Mouse (Mus musculus) layer of hippocampus, adult 8-10 months (tissue): ENCODE measurements around the gene Natd1. TPM values are rescaled to one million over a fixed set of nuclear protein-coding genes. Genes with fewer than 3 reads are reported as not detected.
A peak's percentile ranks its signal among the peaks of the same experiment; 100 is the strongest.

ENCODE experiments used
- DNase-seq, 2 experiments: peaks; one replicate each; pipeline ENCODE4 v3.0.0; 2022; ENCODE audit warnings: low spot score in 2 of 2
- total RNA-seq, 4 experiments: library from RNA; stranded (reverse); gene quantifications; 2 replicates each; pipeline ENCODE4 v1.2.4; 2022

The Natd1 gene
- 10 to 100 TPM in 3 of 4 experiments, 1 to 10 TPM in 1; 9.4 to 16.6 (median 13.1) TPM for total RNA-seq

DNA sequence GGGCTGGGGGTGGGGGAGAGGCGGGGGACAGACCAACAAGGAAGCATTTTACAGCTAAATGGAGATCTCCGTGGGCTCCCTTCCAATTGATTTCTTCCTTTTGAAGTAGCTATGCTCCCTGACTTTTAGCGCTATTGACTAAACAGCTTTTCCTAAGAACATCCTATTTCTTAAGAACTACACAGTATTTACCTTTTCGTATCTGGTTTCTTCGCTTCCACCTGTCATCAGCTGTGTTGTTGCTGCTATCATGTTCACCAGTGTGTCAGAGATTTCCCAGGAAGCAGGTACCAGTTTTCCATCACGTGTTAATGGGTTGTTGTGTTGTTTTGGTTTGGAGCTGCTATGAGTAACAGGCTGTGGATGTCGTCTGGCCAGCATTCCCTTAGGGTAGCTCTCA lies at the start of gene Natd1:
Gene Natd1 (minus strand): TSS at position 260 of the 400 bp plus-strand sequence.
- DNase-seq = no peak

DNA sequence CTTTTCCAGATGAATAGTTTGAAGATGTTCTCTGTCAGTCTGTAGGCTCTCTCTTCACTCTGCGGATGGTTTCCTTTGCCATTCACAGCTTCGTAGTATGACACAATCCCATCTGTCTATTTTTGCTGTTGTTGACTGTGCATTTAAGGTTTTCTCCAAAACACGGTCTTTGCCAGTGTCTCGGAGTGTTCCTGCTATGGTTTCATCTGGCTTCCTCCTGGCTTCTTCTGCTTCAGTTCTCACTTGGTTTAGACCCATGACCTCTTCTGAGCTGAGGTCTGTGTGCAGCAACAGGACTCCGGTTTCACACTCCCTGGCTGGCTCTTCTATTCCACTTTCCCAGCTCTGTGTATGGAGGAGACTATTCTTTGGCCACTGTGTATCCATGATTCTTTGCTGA lies 48.2 kb upstream of the Natd1 start:
- DNase-seq = no peak

DNA sequence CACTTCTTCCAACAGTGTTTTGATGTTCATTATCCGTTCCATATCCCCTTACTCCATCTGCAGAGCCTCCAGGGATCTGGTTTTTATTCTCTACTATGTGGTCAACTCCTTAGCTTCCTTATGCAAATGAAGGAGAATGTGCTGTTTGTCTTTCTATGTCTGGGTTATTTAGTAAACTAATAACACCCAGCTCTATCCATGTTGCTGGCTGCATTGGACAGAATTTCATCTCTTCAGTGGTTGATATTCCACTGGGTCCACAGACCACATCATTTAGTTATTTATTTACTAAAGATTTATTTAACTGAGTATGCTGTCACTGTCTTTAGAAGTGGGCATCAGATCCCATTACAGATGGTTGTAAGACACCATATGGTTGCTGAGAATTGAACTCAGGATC lies 46.6 kb upstream of the Natd1 start:
- DNase-seq = no peak

DNA sequence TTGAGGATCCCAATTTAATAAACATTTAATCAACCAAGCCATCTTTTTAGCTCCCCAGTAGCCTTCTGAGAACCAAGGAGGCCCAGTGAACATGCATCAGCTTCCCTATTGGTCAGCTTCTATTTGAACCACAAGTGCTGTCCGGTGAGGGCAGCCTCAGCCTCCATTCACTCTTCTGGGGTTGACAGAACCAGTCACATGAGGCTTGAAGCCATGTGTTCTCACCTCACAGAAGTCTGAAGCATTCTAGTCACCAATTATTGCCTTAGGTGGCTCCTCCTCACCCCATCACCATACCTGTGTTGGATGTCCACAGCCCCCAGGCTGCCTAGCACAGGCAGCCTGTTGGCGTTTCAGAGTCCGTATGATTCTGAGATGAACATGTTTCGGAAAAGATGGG lies 44.4 kb upstream of the Natd1 start:
- DNase-seq = no peak

DNA sequence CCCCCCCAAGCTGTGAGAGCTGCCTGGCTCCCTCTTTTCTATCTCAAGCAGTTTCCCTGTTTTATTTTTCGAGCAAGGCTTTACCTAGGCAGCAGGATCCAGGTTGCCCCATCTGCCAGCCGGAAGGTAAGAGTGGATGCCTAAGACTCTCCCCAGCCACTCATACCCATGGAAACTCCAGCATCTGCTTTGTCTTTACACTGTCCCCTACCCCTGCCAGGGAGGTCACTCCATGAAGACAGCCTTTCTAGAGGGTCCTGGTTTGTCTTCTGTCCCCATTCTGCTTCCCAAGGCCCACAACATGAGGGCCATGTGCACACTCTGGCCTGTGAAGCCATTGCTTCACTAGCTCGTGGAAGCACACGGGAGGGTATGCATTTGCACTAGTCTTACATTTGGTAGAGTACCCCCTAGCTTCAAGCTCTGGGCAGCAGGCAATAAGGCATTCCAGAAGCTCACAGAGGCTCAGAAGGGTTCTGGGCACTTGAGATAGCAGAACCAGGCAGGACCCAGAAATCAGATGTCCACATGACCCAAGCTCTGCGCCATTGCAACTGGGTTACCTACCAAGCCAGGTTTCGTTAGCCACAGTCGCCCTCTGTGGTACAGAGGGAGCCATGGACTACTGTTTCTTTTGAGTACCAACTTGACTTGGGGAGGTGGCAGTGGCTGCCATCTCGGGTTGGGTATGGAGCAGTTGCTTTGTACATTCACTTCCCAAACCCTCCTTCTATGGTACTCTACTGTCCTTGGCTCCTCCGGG lies 41.3 kb upstream of the Natd1 start:
- no peak for DNase-seq

DNA sequence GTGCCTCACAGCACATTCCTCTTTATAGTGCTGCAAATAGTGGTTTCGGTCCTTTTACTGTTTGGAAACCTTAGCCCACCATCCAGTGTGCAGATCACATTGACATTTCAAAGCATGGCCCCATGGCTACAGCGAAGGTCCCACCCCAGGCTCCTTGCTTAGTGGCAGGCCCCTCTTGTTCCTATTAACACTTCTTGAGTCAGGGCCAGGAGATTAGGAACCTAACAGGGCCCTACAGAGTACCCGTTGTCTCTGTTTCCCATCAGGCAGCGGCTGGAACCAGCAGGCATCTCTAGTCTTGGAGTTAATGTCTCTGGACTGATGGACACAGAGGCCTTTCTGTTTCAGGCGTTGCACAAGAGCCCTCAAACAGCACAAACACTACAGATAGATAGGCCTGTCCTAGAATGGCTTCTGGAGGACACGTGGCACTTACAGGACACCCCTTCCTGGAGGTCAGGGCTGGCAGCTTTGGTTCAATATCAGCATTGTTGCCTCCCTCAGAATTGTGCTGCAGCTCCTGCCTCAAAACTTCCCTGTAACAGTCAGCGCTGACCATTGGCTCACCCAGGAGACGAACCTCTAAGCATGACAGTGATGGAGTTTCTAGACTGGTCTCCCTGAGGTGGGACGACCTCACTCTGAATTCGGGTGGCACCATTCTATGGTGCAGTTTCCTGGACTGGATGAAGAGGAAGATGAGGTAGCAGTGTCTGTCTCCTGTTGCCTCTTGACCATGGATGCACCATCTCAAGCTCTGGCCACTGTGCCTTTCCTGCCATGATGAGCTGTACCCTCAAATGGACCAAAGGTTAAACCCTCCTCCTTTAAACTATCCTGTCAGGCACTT lies 39.9 kb upstream of the Natd1 start:
- DNase-seq = no peak

DNA sequence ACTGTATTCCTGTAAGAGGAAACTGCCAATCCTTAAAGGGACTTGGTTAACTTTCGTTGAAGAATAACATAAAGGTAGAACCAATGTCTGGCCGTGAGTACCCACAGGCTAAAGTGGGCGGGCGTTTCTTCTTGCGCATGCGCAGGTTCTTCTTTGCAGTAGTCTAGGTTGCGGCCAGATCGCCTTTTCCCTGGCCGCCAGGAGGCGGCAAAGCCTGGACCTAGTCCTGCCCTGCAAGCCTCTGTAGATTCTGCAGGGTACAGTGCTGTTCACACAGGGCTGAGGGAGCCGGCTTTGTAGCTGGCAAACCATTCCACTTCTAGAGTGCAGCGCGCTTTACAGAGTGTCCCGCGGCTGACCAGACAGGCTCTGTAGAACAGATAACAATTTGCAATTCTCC lies 39.3 kb upstream of the Natd1 start:
- DNase-seq = peak; percentile 80 to 88

DNA sequence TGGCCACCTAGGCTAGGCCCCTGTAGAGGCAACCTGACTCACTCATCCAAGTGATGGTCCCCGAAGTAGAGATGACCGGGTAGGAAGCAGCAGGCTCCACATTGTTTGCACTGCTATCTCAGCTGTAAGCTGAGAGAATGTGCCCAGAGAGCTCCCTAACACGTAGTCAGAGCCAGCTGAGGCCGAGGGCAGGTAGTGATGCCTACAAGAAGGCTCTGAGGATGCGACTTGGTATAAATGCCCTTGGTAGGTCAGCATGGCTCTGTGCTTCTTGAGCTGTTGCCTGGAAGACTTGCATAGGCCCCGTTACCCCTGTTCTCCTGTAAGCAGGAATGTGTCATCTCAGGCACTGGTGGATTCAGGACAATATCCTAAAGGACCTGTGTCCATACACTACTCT lies 38.4 kb upstream of the Natd1 start:
- DNase-seq = no peak

DNA sequence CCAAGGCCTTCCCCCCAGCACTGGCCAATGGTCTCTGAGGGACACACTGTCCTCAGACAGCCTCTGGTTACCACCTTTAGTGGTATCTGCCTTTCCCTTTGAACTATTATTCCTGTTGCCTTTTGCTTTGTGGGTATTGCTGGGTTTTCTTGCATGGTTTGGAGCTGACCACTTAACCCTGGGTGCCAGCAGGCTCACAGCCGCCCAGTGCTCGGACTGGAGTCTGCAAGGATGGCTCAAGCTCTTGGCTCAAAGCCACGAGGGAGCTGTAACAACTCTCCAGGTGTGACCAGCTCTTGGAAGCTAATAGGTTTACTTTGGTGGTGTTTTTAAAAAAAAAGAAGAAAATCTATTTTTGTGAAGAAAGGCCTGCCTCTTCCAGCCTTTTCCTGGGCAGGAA lies 37.8 kb upstream of the Natd1 start:
- no peak for DNase-seq

DNA sequence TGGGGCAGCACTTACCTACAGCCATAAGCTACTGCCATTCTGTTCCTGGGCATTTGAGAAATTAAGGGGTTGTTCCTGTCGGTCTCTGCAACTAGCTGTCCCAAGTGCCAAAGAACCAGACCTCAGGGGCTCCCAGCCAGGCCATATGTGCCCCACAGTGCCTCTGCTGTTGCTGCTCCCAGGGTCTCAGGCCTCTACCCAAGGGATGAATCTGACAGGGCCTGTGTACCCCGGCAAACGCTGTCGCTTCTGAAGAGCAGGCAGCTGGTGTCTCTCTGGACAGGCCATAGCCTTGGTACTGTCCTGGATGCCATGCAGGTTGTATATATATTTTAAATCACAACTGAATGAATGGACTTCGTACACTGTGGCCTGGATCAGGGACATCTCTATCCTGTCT lies 37.3 kb upstream of the Natd1 start:
- DNase-seq = no peak

DNA sequence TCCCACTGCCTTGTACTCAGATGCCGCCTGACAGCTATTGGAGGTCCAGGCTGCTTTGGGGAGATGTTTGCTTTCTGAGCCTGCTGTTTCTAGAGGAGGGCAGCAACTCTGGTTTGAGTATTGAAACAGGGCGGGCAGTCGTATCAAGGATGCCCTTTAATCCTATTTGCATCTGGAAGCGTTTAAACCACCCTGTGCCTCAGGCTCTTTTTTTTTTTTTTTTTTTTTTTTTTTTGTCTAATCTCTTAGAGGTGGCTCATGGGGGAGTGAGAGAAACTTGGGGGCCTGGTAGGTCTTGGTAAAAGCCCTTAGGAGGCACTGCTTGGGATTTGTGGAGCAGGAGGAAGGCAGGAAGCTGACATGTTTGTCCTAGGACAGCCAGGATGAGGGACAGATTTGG lies 30.5 kb upstream of the Natd1 start:
- no peak for DNase-seq

DNA sequence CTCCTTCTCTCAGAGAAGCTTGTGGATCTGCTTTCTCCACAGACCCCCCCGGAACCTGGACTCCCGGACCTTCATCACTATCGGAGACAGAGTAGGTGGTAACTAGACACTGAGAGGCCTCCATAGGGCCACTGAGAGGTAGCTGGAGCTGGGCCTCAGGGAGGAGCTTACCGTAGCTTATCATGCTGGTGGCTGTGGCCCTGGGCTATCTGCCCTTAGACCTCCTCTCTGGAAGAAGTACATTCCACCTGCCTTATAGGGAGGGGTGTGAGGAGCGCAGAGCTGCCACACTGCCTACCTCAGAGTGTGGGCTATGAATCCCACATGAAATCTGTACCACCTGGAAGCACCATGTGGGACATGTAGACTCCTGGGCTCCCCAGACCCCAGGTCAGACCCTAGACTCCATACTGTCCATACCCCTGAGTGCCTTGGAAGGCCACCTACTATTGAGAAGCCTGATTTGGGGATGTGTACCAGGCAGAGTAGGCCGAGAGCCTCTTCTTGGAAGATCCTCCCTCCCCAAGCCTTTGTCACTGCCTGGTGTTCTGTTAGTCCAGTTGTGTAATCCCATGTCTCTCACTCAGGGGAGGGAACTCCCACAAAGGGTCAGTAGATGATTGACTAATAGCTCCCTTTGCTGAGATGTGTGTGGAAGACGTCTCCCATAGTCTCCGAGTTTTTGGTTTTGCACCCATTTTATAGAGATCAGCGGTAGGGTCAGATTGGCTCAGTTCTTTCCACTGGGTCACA lies 27.9 kb upstream of the Natd1 start:
- no peak for DNase-seq

DNA sequence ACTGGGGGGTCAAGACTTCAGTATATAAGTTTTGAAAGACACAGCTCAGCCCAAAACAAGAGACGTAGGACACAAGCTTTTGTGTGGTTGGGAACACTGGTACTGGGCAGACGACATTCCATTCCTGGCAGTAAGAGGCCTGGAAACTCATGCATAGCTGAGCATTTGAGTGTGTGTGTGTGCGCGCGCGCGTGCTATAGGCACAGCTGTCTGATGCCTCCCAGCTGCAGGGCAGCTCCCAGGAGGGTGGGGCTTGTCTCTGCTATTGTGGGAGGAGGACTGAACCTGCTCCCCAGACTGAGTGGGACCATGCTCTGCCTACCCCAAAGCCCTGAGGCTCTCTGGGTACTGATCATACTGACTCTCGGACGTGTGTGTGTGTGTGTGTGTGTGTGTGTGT lies 26.8 kb upstream of the Natd1 start:
- DNase-seq = no peak

DNA sequence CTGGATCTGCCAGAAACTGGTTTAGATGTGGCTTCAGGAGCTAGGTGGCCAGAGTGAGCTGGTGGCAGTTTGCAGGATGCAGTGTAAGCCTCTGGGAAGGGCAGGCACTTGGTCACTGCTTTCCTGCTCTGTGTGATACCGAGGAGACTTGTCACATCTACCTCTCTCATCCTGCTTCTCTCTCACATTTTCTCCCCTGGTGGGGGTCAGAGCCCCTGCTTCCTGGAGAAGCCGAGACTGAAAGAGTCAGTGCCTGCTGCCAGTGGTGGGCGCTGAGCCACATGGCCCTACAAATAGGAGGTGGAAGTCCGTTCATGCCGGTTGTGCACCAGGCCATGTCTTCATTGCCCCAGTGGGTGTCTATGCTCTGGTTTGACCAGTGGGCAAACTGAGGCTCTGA lies 26.0 kb upstream of the Natd1 start:
- DNase-seq = no peak

DNA sequence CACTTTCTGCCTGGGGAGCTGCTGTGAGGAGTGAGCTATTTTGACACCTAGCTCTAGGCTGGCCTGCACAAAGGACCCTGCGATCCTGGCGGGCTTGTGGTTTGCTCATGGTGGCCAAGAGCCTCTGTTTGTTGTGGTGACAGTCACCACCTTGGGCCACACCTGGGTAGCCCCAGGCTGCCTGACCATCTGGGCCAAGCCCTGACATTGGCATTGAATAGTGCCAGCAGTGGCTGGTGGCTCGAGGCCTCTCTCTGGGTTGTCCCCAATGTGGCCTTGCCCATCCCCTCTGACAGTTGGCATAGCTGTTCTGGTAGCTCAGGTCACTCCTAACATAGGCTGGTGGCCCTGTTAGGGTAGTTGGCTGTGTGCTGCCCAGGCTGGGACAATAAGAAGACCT lies 24.9 kb upstream of the Natd1 start:
- no peak for DNase-seq

DNA sequence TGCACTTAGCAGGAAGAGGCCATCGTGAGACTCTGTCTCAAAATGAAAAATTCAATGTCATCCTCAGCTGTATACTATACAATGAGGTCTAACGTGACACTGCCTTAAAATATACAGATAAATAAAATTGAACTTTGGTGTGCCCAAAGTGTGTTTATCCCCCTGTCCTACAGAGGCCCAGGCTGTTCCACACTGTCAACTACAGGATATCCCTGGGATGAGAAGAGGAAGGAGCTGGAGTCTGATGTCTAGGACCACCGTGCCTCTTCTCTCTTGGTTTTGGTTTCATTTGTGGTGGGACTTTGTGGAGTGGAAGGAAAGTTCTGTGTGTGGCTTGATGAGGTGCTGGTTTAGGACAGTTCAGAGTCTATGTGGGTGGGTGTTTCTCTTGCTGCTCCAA lies 23.1 kb upstream of the Natd1 start:
- DNase-seq = no peak

DNA sequence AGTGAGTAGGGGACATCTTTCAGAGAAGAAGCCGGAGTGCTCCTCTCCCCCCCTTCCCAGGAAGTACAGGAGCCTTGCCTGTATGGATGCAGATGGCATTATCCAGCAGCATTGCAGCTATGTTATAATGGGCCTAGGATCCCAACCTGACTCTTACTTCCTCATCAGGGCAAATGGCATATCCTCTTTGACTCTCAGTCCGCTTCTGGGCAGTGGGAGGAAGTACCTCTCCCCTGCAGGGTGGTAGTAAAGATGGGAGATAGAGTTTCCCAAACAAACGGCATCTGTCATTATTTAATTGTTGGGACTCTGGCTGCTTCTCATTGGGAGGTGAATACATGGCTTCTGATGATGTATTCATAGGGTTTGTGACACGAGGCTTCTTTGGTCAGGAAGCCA lies 21.4 kb upstream of the Natd1 start:
- no peak for DNase-seq

DNA sequence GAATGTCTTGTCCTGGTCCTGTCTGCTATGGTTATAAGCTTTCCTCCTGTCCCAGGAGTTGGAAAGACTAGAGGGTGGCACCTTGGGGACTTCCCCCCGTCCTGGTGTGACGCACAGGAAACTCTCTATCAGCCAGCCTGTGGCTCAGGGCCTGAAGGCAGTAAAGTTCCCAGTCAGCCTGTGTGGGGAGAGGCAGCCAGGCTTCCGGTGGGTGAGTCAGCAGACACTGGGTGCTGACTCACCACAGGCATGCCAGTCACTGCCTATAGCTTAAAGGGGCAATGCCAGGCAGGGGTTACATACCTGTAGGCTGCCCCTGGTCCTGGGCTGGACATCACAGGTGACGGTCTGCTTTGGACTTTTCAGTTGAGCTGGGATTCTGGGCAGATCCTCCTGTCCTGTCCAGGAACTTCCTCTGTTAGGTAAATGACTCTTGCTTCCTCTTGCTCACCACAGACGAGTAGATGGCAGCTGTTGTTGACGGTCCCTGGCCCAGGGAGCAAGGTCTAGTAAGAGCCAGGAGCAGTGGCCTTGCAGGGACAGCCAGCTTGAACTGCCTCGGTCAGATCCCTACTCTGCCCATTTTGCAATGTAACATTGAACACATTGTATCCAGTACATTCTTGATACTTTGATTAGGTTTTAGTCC lies 20.9 kb upstream of the Natd1 start:
- DNase-seq = peak in 1 of 2 experiments; percentile 33

DNA sequence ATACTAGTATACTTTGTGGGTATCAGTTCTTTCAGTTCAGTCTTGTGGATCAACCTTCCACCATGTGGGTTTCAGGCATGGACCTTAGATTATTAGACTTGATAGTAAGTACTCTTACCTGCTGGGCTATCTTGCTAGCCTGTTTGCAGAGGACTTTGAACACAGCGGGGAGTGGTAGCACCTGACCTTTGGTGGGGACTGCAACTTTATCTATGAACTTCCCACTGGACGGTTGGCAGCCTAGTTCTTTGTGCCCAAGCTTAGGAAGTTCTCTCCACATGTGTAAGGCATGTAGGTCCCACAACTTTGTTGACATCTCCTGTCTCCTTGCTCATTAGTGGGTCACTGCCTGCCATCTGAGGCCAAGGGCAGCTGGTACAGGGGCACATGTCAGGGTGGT lies 20.2 kb upstream of the Natd1 start:
- no peak for DNase-seq

DNA sequence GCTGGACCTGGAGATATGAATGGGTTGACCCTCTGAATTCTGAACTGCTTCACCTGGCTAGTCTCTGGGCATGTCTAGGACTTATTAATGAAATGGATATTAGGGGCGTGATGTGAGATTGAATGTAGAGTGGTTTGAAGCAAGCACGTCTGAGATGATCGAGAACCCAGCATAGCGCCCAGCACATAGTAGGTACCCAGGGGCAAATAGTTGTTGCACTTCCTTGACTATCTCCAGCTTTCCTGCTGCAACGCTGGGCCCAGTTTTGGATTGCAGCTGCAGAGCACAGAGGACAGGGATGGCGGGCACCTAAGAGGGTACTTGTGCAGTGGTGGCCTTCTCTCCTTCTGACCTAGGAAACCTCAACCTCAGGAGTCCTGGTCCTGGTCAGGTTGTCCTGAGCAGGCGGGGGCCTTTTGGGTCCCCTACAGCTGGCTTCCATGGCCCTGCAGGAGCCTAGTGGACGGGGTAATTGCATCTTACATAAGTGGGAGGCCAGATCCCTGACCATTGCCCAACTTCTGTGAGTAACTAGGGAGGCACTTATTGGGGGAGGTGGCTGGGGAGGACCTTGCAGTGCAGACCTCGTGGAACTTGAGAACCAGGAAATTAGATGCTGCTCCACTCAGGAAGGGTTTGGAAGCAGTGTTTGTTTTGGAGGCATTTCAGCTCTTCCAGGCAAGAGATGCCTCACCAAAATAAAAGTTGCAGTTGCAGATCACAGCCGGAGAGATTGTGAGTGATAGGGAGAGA lies 18.8 kb upstream of the Natd1 start:
- DNase-seq = no peak

DNA sequence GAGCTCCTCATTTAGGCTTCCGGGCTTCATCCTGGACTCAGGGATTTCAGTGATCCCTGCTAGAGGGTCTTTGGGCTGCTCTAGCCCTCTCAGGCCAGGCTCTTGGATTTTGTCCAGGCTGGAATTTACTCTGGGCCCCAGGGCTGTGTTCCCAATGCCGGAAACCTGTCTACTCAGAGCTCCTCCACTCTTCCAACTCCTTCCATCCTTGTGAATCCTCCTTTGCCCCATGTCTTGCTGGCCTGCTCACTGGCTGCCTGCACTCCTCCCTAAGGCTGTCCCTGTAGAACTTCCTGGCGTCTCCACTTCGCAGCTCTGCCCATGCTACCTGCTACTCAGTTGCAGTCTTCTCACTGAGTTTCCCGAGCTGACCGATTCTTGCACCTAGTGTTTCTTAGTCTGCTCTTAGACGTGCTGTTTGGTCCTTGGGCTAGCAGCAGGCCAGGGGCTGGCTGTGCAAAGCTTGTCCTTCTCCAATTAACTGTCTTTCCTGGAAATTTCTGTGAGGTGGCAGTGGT lies 18.0 kb upstream of the Natd1 start:
- DNase-seq = no peak
